Mouse (Mus musculus) G1E (cell line): Measurements from ENCODE around the gene Spon1. TPM values are rescaled to one million over a fixed set of nuclear protein-coding genes. Genes with fewer than 3 reads are reported as not detected.

Source experiments
- ATAC-seq: 2 replicates; pipeline ENCODE4 v1.8.0; 2016; ENCODE audit warnings: mild to moderate bottlenecking; ENCODE audit not compliant: insufficient number of reproducible peaks, poor library complexity, low FRiP score, severe bottlenecking; ENCODE audit errors: extremely low read depth
- DNase-seq: peaks from one replicate; pipeline ENCODE4 v3.0.0; 2012; ENCODE audit warnings: low spot score
- H3K27me3 ChIP-seq: 2 replicates; pipeline ENCODE4 v1.6.1; 2012; ENCODE audit warnings: mild to moderate bottlenecking, low read length, inconsistent platforms; ENCODE audit not compliant: insufficient read depth
- H3K36me3 ChIP-seq: replicated peaks from 2 replicates; pipeline ENCODE3; 2012; ENCODE audit warnings: mild to moderate bottlenecking, inconsistent platforms
- H3K4me1 ChIP-seq: 2 replicates; pipeline ENCODE4 v1.6.1; 2012; ENCODE audit warnings: low read depth, low read length, inconsistent platforms, mixed read lengths; ENCODE audit not compliant: insufficient read depth
- H3K4me3 ChIP-seq: 2 replicates; pipeline ENCODE4 v1.5.1; 2012; ENCODE audit warnings: low read depth, mild to moderate bottlenecking, inconsistent platforms, low read length, moderate library complexity, mixed read lengths
- H3K9me3 ChIP-seq: replicated peaks from 2 replicates; pipeline ENCODE4 v1.6.1; 2012; ENCODE audit warnings: inconsistent platforms
- CTCF ChIP-seq: IDR thresholded peaks from 2 replicates; pipeline ENCODE4 v1.5.1; 2012; ENCODE audit warnings: low read depth, low read length, inconsistent platforms, mixed read lengths
- GATA1 ChIP-seq: IDR thresholded peaks from 2 replicates; pipeline ENCODE4 v1.6.1; 2012; ENCODE audit warnings: borderline replicate concordance, low read length, inconsistent platforms, mixed read lengths
- GATA2 ChIP-seq: IDR thresholded peaks from 2 replicates; pipeline ENCODE4 v1.6.1; 2012; ENCODE audit warnings: low read depth, low read length, inconsistent platforms, borderline replicate concordance
- POLR2AphosphoS5 ChIP-seq: IDR thresholded peaks from 2 replicates; pipeline ENCODE4 v1.6.1; 2012; ENCODE audit warnings: low read depth, low read length, inconsistent platforms; ENCODE audit not compliant: insufficient replicate concordance
- TAL1 ChIP-seq: conservative IDR thresholded peaks from 2 replicates; pipeline ENCODE4 v1.6.1; 2012; ENCODE audit warnings: low read depth, low read length, inconsistent platforms, mixed read lengths
- polyA plus RNA-seq: library from polyadenylated mRNA; stranded (reverse); fragments of >175 nt; gene quantifications from 2 replicates; pipeline ENCODE4 v1.2.3, GENCODE M21; 2012
- total RNA-seq, 2 experiments: library from RNA; stranded (forward) in 1 of 2; stranded (reverse) in 1 of 2; fragments of 200-1000 nt in 1 of 2; fragments of >200 nt in 1 of 2; fragmentation: Nextera tagmentation in 1 of 2; gene quantifications; 2 replicates each; pipeline ENCODE4 v1.2.3; 2014 to 2017

Spon1 gene
- total and polyA plus RNA-seq, 3 experiments: 0.05 TPM; not detected in 2

DNA sequence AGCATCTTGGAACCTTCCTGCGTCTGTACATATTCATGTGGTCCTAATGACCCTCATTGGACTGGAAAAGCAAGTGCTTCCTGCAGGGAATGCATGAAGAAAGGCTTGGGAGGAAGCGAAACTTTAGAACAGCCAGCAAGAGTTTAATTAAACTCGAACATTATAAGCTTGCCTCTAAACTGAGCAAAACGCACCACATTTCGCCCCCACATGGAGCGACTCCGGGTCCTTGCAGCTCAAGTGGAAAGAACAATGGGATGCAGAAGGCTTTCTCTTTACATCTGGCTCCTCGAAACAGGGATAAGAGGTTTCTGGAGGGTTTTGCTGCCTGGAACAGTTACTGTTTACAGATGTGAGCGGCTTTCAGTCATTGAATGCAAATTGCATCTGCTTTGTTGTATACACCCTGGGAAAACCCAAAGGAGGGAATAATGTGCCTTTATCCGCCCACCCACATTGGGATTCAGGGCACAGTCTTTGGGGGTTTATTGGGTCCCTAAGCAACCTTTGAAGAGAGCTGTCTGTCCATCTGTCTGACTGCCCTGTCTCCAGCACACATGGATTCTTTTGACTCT is 136.2 kb downstream of the Spon1 start:
- ATAC-seq: no peak
- Histone ChIP-seq H3K27me3 (no peaks in the 10 kb centered on the region), H3K4me1 (no peaks in the 10 kb centered on the region), H3K9me3 (0 out of 2 replicates have a peak, but pooled peaks cover 3% of the 10 kb centered on the region), H3K36me3 (no peaks in the 10 kb centered on the region), H3K4me3 (no peak overlapping the region)
- no peak for DNase-seq
- TF ChIP-seq POLR2AphosphoS5: no peak
- TF ChIP-seq GATA1: no peak
- TF ChIP-seq CTCF: no peak
- TF ChIP-seq GATA2: no peak
- TF ChIP-seq TAL1: no peak

DNA sequence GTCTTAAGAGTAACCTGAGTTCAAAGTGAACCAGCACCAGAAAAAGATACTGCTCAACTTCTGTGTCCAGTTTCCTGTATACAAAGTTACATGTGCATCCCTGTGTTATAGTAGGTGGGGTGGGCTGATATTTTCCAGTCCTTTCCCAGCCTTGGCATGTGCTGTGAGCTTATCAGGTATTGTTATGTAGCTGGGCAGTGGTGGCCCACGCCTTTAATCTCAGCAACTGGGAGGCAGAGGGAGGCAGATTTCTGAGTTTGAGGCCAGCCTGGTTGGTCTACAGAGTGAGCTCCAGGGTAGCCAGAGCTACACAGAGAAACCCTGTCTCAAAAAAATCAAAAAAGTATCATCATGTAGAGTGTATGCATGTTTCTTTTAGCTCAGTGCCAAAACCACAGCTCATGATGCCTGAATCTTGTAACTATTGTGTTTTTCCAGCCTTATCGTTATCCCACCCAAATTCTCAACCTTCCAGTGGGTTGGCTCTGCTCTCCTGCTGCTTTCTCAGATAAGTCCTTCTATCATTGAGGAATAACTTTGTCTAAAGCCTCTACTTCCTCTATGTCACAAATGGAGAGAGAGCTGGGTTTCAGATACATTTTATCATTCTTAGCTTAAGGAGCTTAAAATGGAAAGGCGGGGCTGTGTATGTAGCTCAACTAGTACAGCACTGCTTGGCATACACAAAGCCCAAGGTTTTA is 137.5 kb downstream of the Spon1 start:
- H3K27me3 ChIP-seq: no peaks in the 10 kb centered on the region
- H3K36me3 ChIP-seq: no peaks in the 10 kb centered on the region
- no peaks in the 10 kb centered on the region for H3K4me1 ChIP-seq
- 0 out of 2 replicates have a peak, but pooled peaks cover 3% of the 10 kb centered on the region for H3K9me3 ChIP-seq
- H3K4me3 ChIP-seq: no peak overlapping the region
- TF ChIP-seq CTCF (no peak), TAL1 (no peak)
- ATAC-seq (no peak), DNase-seq (no peak)

DNA sequence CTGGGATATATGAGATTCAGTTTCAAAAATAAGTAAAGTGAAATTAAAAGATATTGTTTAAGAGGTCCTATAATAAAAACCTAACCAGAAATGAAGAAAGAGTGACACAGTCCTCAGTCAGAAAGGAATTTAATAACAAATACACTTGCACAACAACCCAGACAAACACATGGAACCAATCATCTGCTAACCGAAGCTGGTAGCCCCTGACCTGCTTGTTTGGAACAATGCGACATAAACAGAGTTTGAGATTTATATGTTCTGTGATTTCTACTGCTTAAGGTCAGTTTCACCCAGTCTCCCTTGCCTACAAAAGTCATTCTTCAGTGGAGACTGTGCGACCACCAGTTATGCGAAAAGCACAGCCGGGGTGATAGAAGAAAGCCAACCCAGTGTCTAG is 138.1 kb downstream of the Spon1 start:
- Histone ChIP-seq H3K4me1 (no peaks in the 10 kb centered on the region), H3K36me3 (no peaks in the 10 kb centered on the region), H3K9me3 (0 out of 2 replicates have a peak, but pooled peaks cover 3% of the 10 kb centered on the region), H3K27me3 (no peaks in the 10 kb centered on the region), H3K4me3 (no peak overlapping the region)
- no peak for ATAC-seq
- no peak for DNase-seq
- TF ChIP-seq CTCF (no peak), TAL1 (no peak), GATA1 (no peak), GATA2 (no peak), POLR2AphosphoS5 (no peak)

DNA sequence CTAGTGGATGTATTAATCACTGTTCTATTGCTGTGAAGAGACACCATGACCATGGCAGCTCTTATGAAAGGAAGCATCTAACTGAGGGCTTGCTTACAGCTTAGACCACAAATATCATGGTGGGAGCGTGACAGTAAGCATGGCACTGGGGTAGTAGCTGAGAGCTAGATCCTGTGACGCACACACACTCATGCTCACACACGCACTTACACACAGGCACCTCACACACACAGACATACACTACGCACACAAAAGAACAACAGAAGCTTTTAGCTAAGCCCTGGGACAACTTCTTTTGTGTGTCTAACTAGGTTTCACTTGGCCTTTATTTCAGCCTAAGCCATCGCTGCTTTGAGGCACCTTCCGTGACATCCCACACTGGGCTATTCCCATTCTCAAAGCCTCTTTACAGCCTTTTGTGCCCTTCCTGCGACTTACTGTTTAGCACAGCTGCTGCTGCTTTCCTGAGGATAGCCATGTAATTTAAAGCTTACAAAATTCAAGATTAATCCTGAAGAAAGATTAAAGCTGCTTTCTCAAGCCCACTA is 138.6 kb downstream of the Spon1 start:
- no peak overlapping the region for H3K4me3 ChIP-seq
- ATAC-seq: no peak
- no peaks in the 10 kb centered on the region for H3K27me3 ChIP-seq
- H3K36me3 ChIP-seq: no peaks in the 10 kb centered on the region
- H3K9me3 ChIP-seq: 0 out of 2 replicates have a peak, but pooled peaks cover 3% of the 10 kb centered on the region
- TF ChIP-seq POLR2AphosphoS5: no peak
- no peak for TF ChIP-seq GATA2
- TF ChIP-seq GATA1: no peak
- TF ChIP-seq TAL1: no peak
- TF ChIP-seq CTCF: no peak
- no peaks in the 10 kb centered on the region for H3K4me1 ChIP-seq
- no peak for DNase-seq

DNA sequence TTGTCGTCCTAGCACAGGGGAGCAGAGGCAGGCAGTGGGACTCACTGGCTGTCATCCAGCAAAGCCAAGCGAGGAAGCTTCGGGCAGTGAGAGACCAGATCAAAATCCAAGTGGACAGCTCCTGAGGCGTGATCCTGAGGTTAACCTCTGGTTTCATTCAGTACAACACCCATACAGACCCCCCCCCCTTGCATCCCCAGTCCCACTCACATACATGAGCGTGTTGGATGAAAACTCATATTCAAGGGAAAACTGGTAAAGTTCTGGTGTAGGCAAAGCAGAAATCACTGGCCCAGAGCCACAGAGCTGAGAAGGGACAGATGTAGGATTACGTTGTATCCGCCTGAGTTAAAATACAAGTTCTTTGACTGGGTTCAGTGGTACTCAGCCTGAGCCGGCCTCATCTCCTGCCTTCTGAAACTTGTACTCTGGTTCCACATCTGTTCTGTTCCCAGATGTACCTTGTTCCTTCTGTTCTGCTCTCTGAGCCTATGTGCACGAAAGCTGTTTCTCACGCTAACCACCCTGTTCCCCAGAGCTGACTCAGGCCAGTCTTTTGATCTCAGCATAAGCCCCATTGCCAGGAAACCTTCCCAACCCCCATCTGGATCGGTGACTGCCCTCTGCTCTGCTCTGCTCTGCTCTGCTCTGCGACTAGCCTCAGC is 143.5 kb downstream of the Spon1 start:
- H3K36me3 ChIP-seq: no peaks in the 10 kb centered on the region
- H3K9me3 ChIP-seq: 0 out of 2 replicates have a peak, but pooled peaks cover 1% of the 10 kb centered on the region
- no peaks in the 10 kb centered on the region for H3K27me3 ChIP-seq
- H3K4me3 ChIP-seq: no peak overlapping the region
- H3K4me1 ChIP-seq: no peaks in the 10 kb centered on the region
- ATAC-seq (no peak), DNase-seq (no peak)
- no peak for TF ChIP-seq CTCF
- no peak for TF ChIP-seq GATA1
- no peak for TF ChIP-seq POLR2AphosphoS5
- TF ChIP-seq GATA2: no peak

DNA sequence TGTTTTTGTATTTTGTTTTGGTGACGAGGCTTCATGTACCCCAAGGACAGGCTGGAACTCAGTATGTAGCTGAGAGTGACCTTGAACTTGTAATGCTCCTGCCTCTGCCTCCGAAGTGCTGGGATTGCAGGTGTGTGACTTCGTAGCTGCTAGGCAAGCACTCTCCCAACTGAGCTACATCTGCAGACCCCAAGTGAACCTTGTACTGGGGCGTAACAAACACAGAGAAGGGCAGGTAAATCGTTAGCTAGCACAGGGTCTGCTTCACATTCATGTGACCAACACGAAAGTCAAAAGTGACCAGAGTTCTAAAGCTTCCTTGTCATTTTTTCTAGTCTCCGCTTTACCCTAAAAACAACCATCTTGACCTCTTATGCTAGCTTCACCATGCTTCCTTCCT is 145.1 kb downstream of the Spon1 start:
- no peak for ATAC-seq
- no peak for DNase-seq
- Histone ChIP-seq H3K36me3 (no peaks in the 10 kb centered on the region), H3K9me3 (no peaks in the 10 kb centered on the region), H3K27me3 (no peaks in the 10 kb centered on the region), H3K4me3 (no peak overlapping the region), H3K4me1 (no peaks in the 10 kb centered on the region)
- no peak for TF ChIP-seq GATA2
- TF ChIP-seq POLR2AphosphoS5: no peak
- no peak for TF ChIP-seq CTCF
- TF ChIP-seq TAL1: no peak
- TF ChIP-seq GATA1: no peak
